Mouse (Mus musculus) embryonic facial prominence, embryonic 10.5 days (tissue): ENCODE results near the gene Bcl2l1. TPM values are rescaled to one million over a fixed set of nuclear protein-coding genes. Genes with fewer than 3 reads are reported as not detected.
A peak's percentile ranks its signal among the peaks of the same experiment; 100 is the strongest.

Experiments
- DNase-seq: peaks from one replicate; pipeline ENCODE4 v3.0.0-alpha.2; 2017; ENCODE audit warnings: low spot score
- H3K27ac ChIP-seq: fragments of 300-500 bp; sonication (generic); replicated peaks from 2 replicates; pipeline ENCODE4 v1.5.1; 2016; ENCODE audit warnings: mild to moderate bottlenecking
- H3K27me3 ChIP-seq: fragments of 300-500 bp; sonication (generic); replicated peaks from 2 replicates; pipeline ENCODE4 v1.6.1; 2016; ENCODE audit warnings: low read depth, mild to moderate bottlenecking; ENCODE audit not compliant: poor library complexity, severe bottlenecking
- H3K36me3 ChIP-seq: fragments of 300-500 bp; sonication (generic); replicated peaks from 2 replicates; pipeline ENCODE4 v1.6.1; 2016; ENCODE audit warnings: mild to moderate bottlenecking, moderate library complexity
- H3K4me1 ChIP-seq: fragments of 300-500 bp; sonication (generic); 2 replicates; pipeline ENCODE4 v1.6.1; 2016
- H3K4me3 ChIP-seq: fragments of 300-500 bp; sonication (generic); 2 replicates; pipeline ENCODE4 v1.5.1; 2016; ENCODE audit warnings: mild to moderate bottlenecking, moderate library complexity
- H3K9me3 ChIP-seq: fragments of 300-500 bp; sonication (generic); 2 replicates; pipeline ENCODE4 v1.6.1; 2016; ENCODE audit warnings: mild to moderate bottlenecking
- WGBS: fragments of 180-500 bp; shearing (Covaris S2); methylation state at CpG from one replicate; pipeline ENCODE4 v1.1.7; 2016; 5-methylcytosine and 5-hydroxymethylcytosine counted together
- polyA plus RNA-seq: library from polyadenylated mRNA; unstranded; fragments of >200 nt; fragmentation: Nextera tagmentation; extraction: Ambion mirVana; gene quantifications from 2 replicates; pipeline ENCODE4 v1.2.1, GENCODE M21; 2016

Bcl2l1 gene
- polyA plus RNA-seq, result 102 and 106 TPM in 2 replicates

- Histone ChIP-seq H3K36me3 (peaks cover 33% of the 10 kb centered on the region), H3K27me3 (no peaks in the 10 kb centered on the region), H3K27ac (peak within 1 kb of the TSS; percentile 97), H3K9me3 (no peaks in the 10 kb centered on the region), H3K4me1 (peaks cover 42% of the 10 kb centered on the region), H3K4me3 (peak within 1 kb of the TSS; percentile 72)
- peak; percentile 100 for DNase-seq
- under 1% methylated on average over 74 of the region's 74 CpGs for WGBS
These were observed at the start of gene Bcl2l1 for GRCm38 (mm10) chr2:152831019-152831878. TSS of gene Bcl2l1 (minus strand) at chr2:152831728.

GRCm38 (mm10) chr2:152880898-152881297 lies 49.4 kb upstream of the Bcl2l1 start:
- no peak for DNase-seq
- H3K9me3 ChIP-seq, result no peaks in the 10 kb centered on the region
- 93% methylated on average over 13 of the region's 13 CpGs for WGBS
- H3K4me3 ChIP-seq, result no peak overlapping the region
- no peak overlapping the region for H3K27ac ChIP-seq
- no peaks in the 10 kb centered on the region for H3K27me3 ChIP-seq
- peaks cover 4% of the 10 kb centered on the region; the same call in 1 of the 2 replicates for H3K4me1 ChIP-seq
- peaks cover 98% of the 10 kb centered on the region for H3K36me3 ChIP-seq

- Histone ChIP-seq H3K27me3 (no peaks in the 10 kb centered on the region), H3K27ac (no peak overlapping the region), H3K36me3 (peaks cover 99% of the 10 kb centered on the region), H3K4me3 (no peak overlapping the region), H3K9me3 (no peaks in the 10 kb centered on the region), H3K4me1 (peaks cover 4% of the 10 kb centered on the region; the same call in 1 of the 2 replicates)
- DNase-seq, result no peak
- 79% methylated on average over 3 of the region's 3 CpGs for WGBS
These were observed 46.7 kb upstream of the Bcl2l1 start for GRCm38 (mm10) chr2:152878239-152878638.

- WGBS, result 95% methylated on average over 6 of the region's 6 CpGs
- no peaks in the 10 kb centered on the region for H3K27me3 ChIP-seq
- H3K27ac ChIP-seq, result no peak overlapping the region
- H3K4me1 ChIP-seq, result peaks cover 8% of the 10 kb centered on the region; the same call in 1 of the 2 replicates
- H3K4me3 ChIP-seq, result no peak overlapping the region
- no peaks in the 10 kb centered on the region for H3K9me3 ChIP-seq
- peaks cover 100% of the 10 kb centered on the region for H3K36me3 ChIP-seq
- DNase-seq, result no peak
These were observed 31.8 kb upstream of the Bcl2l1 start for GRCm38 (mm10) chr2:152863346-152863745.

- Histone ChIP-seq H3K4me1 (peaks cover 8% of the 10 kb centered on the region; the same call in 1 of the 2 replicates), H3K27me3 (no peaks in the 10 kb centered on the region), H3K27ac (no peak overlapping the region), H3K4me3 (no peak overlapping the region), H3K9me3 (no peaks in the 10 kb centered on the region), H3K36me3 (peaks cover 100% of the 10 kb centered on the region)
- WGBS, result 75% methylated on average over 3 of the region's 3 CpGs
- no peak for DNase-seq
These were observed 31.1 kb upstream of the Bcl2l1 start for GRCm38 (mm10) chr2:152862638-152863037.

- Histone ChIP-seq H3K27me3 (no peaks in the 10 kb centered on the region), H3K9me3 (no peaks in the 10 kb centered on the region), H3K27ac (no peak overlapping the region), H3K4me3 (no peak overlapping the region), H3K4me1 (peaks cover 8% of the 10 kb centered on the region; the same call in 1 of the 2 replicates), H3K36me3 (peaks cover 100% of the 10 kb centered on the region)
- WGBS, result 96% methylated on average over 1 of the region's 1 CpGs
- no peak for DNase-seq
These were observed 30.4 kb upstream of the Bcl2l1 start for GRCm38 (mm10) chr2:152861891-152862290.

- Histone ChIP-seq H3K27me3 (no peaks in the 10 kb centered on the region), H3K4me3 (no peak overlapping the region), H3K4me1 (peaks cover 8% of the 10 kb centered on the region; the same call in 1 of the 2 replicates), H3K9me3 (no peaks in the 10 kb centered on the region), H3K27ac (no peak overlapping the region), H3K36me3 (peaks cover 100% of the 10 kb centered on the region)
- no peak for DNase-seq
- 81% methylated on average over 3 of the region's 3 CpGs for WGBS
These were observed 28.0 kb upstream of the Bcl2l1 start for GRCm38 (mm10) chr2:152859501-152859900.

GRCm38 (mm10) chr2:152848466-152848865 lies 16.9 kb upstream of the Bcl2l1 start:
- Histone ChIP-seq H3K4me3 (peak overlapping the region; percentile 78), H3K36me3 (peaks cover 44% of the 10 kb centered on the region), H3K9me3 (no peaks in the 10 kb centered on the region), H3K27ac (peak overlapping the region; percentile 94), H3K27me3 (no peaks in the 10 kb centered on the region), H3K4me1 (peaks cover 23% of the 10 kb centered on the region)
- no peak for DNase-seq
- WGBS, result 14% methylated on average over 2 of the region's 2 CpGs

- Histone ChIP-seq H3K4me1 (peaks cover 23% of the 10 kb centered on the region), H3K27ac (peak within 1 kb of the TSS; percentile 94), H3K9me3 (no peaks in the 10 kb centered on the region), H3K27me3 (no peaks in the 10 kb centered on the region), H3K36me3 (peaks cover 38% of the 10 kb centered on the region), H3K4me3 (peak within 1 kb of the TSS; percentile 78)
- under 1% methylated on average over 34 of the region's 34 CpGs for WGBS
- DNase-seq, result peak; percentile 98
These were observed 16.3 kb upstream of the Bcl2l1 start, which contains the start of gene Tpx2 for GRCm38 (mm10) chr2:152847815-152848302. TSS of gene Tpx2 (plus strand) at chr2:152847964.

GRCm38 (mm10) chr2:152847057-152847814 lies 15.7 kb upstream of the Bcl2l1 start:
- Histone ChIP-seq H3K36me3 (peaks cover 32% of the 10 kb centered on the region), H3K27ac (peak overlapping the region; percentile 94), H3K27me3 (no peaks in the 10 kb centered on the region), H3K4me1 (peaks cover 23% of the 10 kb centered on the region), H3K9me3 (no peaks in the 10 kb centered on the region), H3K4me3 (peak overlapping the region; percentile 78)
- no peak for DNase-seq
- 21% methylated on average over 3 of the region's 3 CpGs for WGBS

GRCm38 (mm10) chr2:152842741-152843140 lies 11.2 kb upstream of the Bcl2l1 start:
- Histone ChIP-seq H3K4me1 (peaks cover 5% of the 10 kb centered on the region; the same call in 1 of the 2 replicates), H3K27me3 (no peaks in the 10 kb centered on the region), H3K36me3 (no peaks in the 10 kb centered on the region), H3K4me3 (no peak overlapping the region), H3K9me3 (no peaks in the 10 kb centered on the region), H3K27ac (no peak overlapping the region)
- no peak for DNase-seq
- 70% methylated on average over 3 of the region's 3 CpGs for WGBS

- Histone ChIP-seq H3K9me3 (no peaks in the 10 kb centered on the region), H3K36me3 (no peaks in the 10 kb centered on the region), H3K4me1 (no peaks in the 10 kb centered on the region), H3K27me3 (no peaks in the 10 kb centered on the region), H3K4me3 (no peak overlapping the region), H3K27ac (no peak overlapping the region)
- WGBS, result 81% methylated on average over 2 of the region's 2 CpGs
- no peak for DNase-seq
These were observed 7.7 kb upstream of the Bcl2l1 start for GRCm38 (mm10) chr2:152839256-152839655.
